Mouse (Mus musculus) macrophage (primary cell): ENCODE data around the gene Ube2i. TPM values are rescaled to one million over a fixed set of nuclear protein-coding genes. Genes with fewer than 3 reads are reported as not detected.
A peak's percentile ranks its signal among the peaks of the same experiment; 100 is the strongest.

ENCODE experiments used
- H3K27ac ChIP-seq: fragments of 350-480 bp; formaldehyde crosslinking; 2 replicates; pipeline ENCODE4 v1.9.0; 2021
- H3K36me3 ChIP-seq: fragments of 350-480 bp; formaldehyde crosslinking; 2 replicates; pipeline ENCODE4 v1.9.0; 2021; ENCODE audit errors: inconsistent target
- H3K4me3 ChIP-seq: fragments of 350-480 bp; formaldehyde crosslinking; 2 replicates; pipeline ENCODE4 v1.9.0; 2021; ENCODE audit errors: inconsistent target
- H3K79me2 ChIP-seq: fragments of 350-480 bp; formaldehyde crosslinking; 2 replicates; pipeline ENCODE4 v1.9.0; 2021; ENCODE audit errors: inconsistent target
- WGBS: methylation state at CpG from one replicate; pipeline ENCODE4 v1.1.7; 2026; ENCODE audit warnings: inconsistent platforms; ENCODE audit not compliant: missing documents; 5-methylcytosine and 5-hydroxymethylcytosine counted together
- polyA plus RNA-seq: library from polyadenylated mRNA; stranded (reverse); fragments of 250-400 nt; gene quantifications from 3 replicates; pipeline ENCODE4 v1.2.4, GENCODE M21; 2018; ENCODE audit warnings: inconsistent platforms
- total RNA-seq, 78 experiments: library from RNA; depleted of rRNA; stranded (reverse); fragments of 250-400 nt; gene quantifications; 1 replicate in 9 of 78; 2 replicates in 24 of 78; 3 replicates in 43 of 78; 4 replicates in 2 of 78; pipeline ENCODE4 v1.2.4; 2018; ENCODE audit warnings: inconsistent platforms in 56 of 78

Gene Ube2i
- total RNA-seq (2018; cell fraction: chromatin; rRNA removed), result 100 to 1,000 TPM; 274 to 461 (median 383) TPM
- 100 to 1,000 TPM; 215 to 309 (median 244) TPM for total RNA-seq (2018; cell fraction: cytosol; rRNA removed)
- total RNA-seq (2018; cell fraction: nucleus; rRNA removed), result 100 to 1,000 TPM; 189 to 313 (median 249) TPM
- polyA plus RNA-seq, result 267 to 362 TPM (median 356 TPM) in 3 replicates

GRCm38 (mm10) chr17:25274571-25275346 is at the start of gene Ube2i:
Gene Ube2i, minus strand, starts transcription at chr17:25274622.
- H3K36me3 ChIP-seq, result 0 out of 2 replicates have a peak, but pooled peaks cover 3% of the 10 kb centered on the region
- H3K4me3 ChIP-seq, result peak within 1 kb of the TSS; percentile 40
- peaks cover 33% of the 10 kb centered on the region for H3K79me2 ChIP-seq
- peak within 1 kb of the TSS; percentile 94 for H3K27ac ChIP-seq
- 87% methylated on average over 9 of the region's 9 CpGs for WGBS

- no peak overlapping the region for H3K4me3 ChIP-seq
- no peak overlapping the region for H3K27ac ChIP-seq
- no peaks in the 10 kb centered on the region for H3K79me2 ChIP-seq
- 25% methylated on average over 2 of the region's 2 CpGs for WGBS
- H3K36me3 ChIP-seq, result no peaks in the 10 kb centered on the region
Measured at GRCm38 (mm10) chr17:25322930-25323329, 48.5 kb upstream of the Ube2i start.

DNA sequence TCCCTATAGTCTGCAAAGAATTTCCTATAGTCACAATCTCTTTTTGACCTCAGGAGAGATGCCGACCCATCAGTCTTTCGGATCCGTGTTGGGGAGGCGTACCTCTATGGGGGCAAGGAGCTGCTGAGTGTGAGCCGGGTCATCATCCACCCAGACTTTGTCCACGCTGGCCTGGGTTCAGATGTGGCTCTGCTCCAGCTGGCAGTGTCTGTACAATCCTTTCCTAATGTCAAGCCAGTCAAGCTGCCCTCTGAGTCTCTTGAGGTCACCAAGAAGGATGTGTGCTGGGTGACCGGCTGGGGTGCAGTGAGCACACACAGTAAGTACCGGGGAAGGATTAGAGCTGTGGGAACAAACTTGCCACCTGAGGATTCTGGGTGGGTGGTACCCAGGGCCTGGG is 46.4 kb upstream of the Ube2i start:
- 91% methylated on average over 8 of the region's 8 CpGs for WGBS
- no peaks in the 10 kb centered on the region for H3K36me3 ChIP-seq
- H3K4me3 ChIP-seq, result no peak overlapping the region
- H3K27ac ChIP-seq, result no peak overlapping the region
- H3K79me2 ChIP-seq, result no peaks in the 10 kb centered on the region

DNA sequence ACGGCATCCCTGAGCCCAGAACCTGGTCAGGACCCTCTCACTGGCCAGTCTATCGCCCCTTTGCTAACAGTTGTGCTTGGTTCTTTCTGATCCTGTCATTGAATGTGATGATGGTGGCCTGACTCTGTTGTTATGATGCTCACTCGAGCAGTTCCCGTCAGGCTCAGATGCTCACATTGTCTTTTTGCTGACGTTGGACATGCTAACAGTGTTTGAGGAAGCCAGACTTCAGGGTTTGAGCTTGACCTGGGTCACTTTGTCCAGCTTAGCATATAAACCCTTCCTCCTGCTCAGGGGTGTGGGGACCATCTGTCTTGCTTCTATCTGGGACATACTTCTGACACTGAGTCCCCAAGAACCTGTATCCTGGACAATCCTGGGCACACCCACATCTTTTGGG is 43.9 kb upstream of the Ube2i start, which contains the start of gene Prss29:
Gene Prss29 (plus strand): TSS at position 301 of the 400 bp plus-strand sequence.
- no peak within 1 kb of the TSS for H3K27ac ChIP-seq
- no peaks in the 10 kb centered on the region for H3K79me2 ChIP-seq
- no peaks in the 10 kb centered on the region for H3K36me3 ChIP-seq
- WGBS, result 56% methylated on average over 5 of the region's 5 CpGs
- no peak within 1 kb of the TSS for H3K4me3 ChIP-seq

DNA sequence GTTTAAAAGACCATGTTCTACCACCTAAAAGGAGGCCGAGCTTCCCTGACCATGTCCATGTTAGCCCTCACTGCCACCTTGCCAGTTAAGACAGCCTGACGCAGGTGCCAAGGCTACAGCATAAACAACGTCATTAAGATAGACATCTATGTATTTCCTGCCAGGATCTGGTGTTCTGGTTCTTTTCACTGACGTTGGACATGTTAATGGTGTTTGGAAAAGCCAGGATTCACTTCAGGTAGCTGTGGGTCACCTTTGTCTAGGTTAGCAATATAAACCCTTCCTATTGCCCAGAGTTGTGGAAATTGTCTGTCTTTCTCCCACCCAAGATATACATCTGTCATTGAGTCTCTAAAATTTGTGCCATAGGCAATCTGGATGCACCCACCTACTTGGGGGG is 33.9 kb upstream of the Ube2i start, which contains the start of gene Prss28:
Gene Prss28 (plus strand): TSS at position 301 of the 400 bp plus-strand sequence.
- WGBS, result 56% methylated on average over 4 of the region's 4 CpGs
- H3K27ac ChIP-seq, result no peak within 1 kb of the TSS

DNA sequence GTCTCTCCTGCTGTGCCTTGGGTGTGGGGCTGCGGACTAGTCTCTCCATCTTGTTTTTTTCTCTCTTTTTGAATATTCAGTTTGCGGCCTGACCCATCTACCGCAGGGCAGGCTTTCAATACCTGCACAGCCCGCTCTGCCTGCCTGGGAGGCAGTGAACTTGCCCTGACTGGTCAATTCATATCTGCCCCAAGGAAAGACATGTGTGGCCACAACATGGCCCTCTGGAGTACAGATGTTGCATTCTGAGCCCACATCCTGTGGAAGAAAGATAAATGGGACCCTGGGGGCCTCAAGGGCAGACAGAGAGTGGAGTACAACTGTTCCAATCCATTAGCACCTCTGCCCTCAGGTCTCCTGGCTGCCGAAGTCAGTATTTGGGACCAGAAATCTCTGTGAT is 23.7 kb upstream of the Ube2i start, which contains the start of gene Prss34:
Gene Prss34 (plus strand): TSS at position 301 of the 400 bp plus-strand sequence.
- 90% methylated on average over 5 of the region's 5 CpGs for WGBS
- no peak within 1 kb of the TSS for H3K27ac ChIP-seq
- no peaks in the 10 kb centered on the region for H3K79me2 ChIP-seq
- no peaks in the 10 kb centered on the region for H3K36me3 ChIP-seq
- H3K4me3 ChIP-seq, result no peak within 1 kb of the TSS

More for the DNA sequence above, 33.9 kb upstream of the Ube2i start, which contains the start of gene Prss28:
- H3K36me3 ChIP-seq, result no peaks in the 10 kb centered on the region
- no peak within 1 kb of the TSS for H3K4me3 ChIP-seq
- H3K79me2 ChIP-seq, result no peaks in the 10 kb centered on the region

DNA sequence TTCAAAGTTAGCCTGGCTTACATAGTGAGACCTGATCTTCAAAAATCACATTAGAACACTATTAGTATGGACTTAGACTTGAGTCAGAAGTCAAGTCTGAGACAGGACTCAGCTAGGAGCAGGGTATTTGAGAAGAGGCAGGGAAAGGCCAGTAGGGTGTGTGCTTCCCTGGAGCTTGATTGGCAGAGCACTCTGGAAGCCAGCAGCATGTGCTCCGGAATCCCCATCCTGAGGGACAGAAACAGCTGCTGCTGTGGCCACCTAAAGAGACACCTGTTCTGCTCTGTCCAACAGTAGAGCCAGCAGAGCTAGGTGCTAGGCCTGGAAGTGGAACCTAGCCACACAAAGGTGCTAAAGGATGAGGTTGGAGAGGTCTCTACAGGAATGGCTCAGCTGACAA is 19.7 kb upstream of the Ube2i start:
- 74% methylated on average over 1 of the region's 1 CpGs for WGBS

DNA sequence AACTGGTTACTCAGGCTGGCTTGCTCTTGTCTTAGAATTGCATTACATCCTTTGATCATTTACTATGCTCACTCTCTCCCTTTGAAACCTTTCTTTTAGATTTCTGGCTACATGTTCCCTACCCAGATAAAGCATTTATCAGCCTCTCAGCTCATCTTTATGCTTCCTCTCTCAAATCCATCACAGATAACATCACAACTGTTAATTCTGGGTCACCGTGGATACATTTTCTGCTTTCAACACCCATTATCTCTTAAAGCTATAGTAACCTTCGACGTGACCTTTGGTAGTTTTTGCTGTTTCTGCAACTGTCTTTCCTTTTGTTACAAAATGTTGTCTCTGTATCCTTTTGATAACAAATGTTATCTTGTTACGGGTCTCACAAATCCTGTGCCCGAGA is 19.1 kb upstream of the Ube2i start:
- H3K36me3 ChIP-seq, result no peaks in the 10 kb centered on the region
- WGBS, result 77% methylated on average over 5 of the region's 5 CpGs
- H3K27ac ChIP-seq, result no peak overlapping the region
- no peaks in the 10 kb centered on the region for H3K79me2 ChIP-seq
- no peak overlapping the region for H3K4me3 ChIP-seq

More for the DNA sequence above, 19.7 kb upstream of the Ube2i start:
- H3K36me3 ChIP-seq, result no peaks in the 10 kb centered on the region
- H3K4me3 ChIP-seq, result no peak overlapping the region
- no peaks in the 10 kb centered on the region for H3K79me2 ChIP-seq
- H3K27ac ChIP-seq, result no peak overlapping the region

DNA sequence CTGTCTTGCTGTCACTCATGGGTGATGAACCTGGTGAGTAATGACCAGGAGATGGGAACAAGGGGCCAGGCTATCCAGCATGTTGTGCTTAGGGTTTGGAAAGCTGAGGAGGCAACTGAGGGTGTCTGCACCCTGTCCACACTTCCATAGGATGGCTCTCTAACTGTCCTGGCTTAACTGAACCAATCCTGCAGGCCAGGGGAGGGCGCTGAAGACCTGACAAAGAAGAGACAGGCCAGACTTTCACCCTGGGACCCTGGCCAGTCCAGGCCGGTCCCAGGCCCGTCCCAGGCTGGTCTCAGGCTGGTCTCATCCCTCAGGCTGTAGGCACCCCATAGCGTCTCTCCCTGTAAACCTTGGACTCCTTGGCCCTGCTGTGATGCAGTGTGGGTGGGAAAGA is 16.0 kb upstream of the Ube2i start:
- no peaks in the 10 kb centered on the region for H3K79me2 ChIP-seq
- H3K4me3 ChIP-seq, result no peak overlapping the region
- H3K36me3 ChIP-seq, result no peaks in the 10 kb centered on the region
- WGBS, result 37% methylated on average over 4 of the region's 4 CpGs
- H3K27ac ChIP-seq, result no peak overlapping the region

GRCm38 (mm10) chr17:25288842-25289241 is 14.4 kb upstream of the Ube2i start:
- Histone ChIP-seq H3K27ac (no peak overlapping the region), H3K36me3 (no peaks in the 10 kb centered on the region), H3K79me2 (no peaks in the 10 kb centered on the region), H3K4me3 (no peak overlapping the region)
- 22% methylated on average over 4 of the region's 4 CpGs for WGBS

DNA sequence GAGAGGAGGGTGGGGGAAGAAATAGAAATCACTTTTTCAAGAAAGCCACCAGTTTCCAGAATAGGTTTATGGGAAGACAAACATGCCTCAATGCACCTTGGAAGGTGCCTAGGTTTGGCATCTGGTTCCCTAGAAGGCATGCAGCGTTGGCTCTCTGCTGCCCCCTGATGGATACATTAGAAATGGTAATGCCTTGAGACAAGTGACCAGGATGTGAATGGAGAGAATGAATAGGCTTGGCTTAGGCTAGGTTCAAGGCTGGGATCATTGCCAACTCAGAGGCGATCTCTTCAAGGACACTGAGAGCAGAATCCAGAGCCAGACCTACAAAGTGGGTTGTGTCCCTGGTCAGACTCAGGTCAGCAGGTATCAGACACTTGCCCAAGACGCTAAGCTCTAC is 10.6 kb upstream of the Ube2i start:
- 28% methylated on average over 3 of the region's 3 CpGs for WGBS
- Histone ChIP-seq H3K36me3 (no peaks in the 10 kb centered on the region), H3K4me3 (no peak overlapping the region), H3K79me2 (no peaks in the 10 kb centered on the region), H3K27ac (no peak overlapping the region)

GRCm38 (mm10) chr17:25282133-25282532 is 7.7 kb upstream of the Ube2i start:
- no peak overlapping the region for H3K27ac ChIP-seq
- no peaks in the 10 kb centered on the region for H3K36me3 ChIP-seq
- H3K79me2 ChIP-seq, result no peaks in the 10 kb centered on the region
- H3K4me3 ChIP-seq, result no peak overlapping the region
- WGBS, result 42% methylated on average over 11 of the region's 11 CpGs

DNA sequence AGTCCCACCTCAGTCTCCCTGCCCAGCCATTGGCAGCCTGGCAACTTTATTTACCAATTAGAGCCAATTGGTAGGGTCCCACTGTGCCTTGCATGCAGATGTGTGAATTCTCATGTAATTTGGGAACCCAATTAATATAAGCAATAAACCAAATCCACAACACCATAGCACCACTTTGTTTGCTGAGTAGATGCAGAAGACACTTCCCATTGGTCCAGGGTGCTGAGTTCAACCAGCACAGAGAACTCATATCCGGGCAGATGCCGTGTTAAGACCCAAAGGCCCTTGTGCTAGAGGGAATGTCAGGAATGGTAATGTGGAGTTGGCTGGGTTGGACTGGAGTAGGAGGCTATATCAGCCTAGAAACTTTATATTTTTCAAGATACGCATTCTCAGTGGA is 1.4 kb upstream of the Ube2i start:
- no peak overlapping the region for H3K4me3 ChIP-seq
- H3K27ac ChIP-seq, result no peak overlapping the region
- WGBS, result 91% methylated on average over 3 of the region's 3 CpGs
- no peaks in the 10 kb centered on the region for H3K36me3 ChIP-seq
- peaks cover 22% of the 10 kb centered on the region for H3K79me2 ChIP-seq

DNA sequence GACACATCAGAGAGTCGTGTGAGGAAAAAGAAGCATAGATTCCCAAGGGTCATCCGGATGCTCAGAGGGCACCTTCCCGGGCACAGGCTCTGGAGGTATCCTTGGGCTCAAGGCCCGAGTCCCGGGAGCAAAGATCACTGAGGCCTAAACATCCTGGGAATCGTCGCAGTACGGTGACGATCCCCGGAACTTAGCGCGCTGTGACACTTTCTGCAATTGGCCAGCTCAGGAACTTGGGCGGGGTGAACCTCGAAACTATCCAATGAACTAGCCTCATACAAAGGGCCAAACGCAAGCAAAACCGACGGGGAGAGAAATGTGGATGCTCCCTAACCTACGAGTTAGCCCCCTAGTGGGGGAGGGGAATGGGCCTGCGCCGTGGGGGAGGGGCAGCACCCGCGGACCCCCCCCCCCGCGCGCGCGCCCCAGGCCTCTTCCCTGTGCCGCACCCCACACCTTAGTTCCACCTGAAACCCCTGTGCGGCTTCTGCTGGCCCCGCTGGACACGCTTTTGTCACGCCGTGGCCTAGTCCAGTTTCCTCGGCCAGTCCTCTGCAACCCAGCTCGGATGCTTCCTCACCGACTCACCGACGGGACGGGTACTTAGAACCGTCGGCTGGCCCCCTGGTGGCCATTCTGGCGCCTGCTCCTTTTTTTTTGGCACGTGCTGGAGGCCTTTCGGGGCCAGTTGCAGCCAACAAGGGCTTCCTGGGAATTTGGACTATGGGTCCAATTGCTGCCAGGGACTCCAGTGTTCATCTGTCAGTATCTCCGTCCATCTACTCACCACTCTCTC is 518 bp downstream of the Ube2i start:
- Histone ChIP-seq H3K79me2 (peaks cover 41% of the 10 kb centered on the region), H3K4me3 (peak overlapping the region; percentile 40), H3K36me3 (peaks cover 11% of the 10 kb centered on the region; the same call in 1 of the 2 replicates), H3K27ac (peak overlapping the region; percentile 94)
- 2% methylated on average over 34 of the region's 45 CpGs for WGBS
